Mouse (Mus musculus): ENCODE measurements around the gene D630003M21Rik.

DNA sequence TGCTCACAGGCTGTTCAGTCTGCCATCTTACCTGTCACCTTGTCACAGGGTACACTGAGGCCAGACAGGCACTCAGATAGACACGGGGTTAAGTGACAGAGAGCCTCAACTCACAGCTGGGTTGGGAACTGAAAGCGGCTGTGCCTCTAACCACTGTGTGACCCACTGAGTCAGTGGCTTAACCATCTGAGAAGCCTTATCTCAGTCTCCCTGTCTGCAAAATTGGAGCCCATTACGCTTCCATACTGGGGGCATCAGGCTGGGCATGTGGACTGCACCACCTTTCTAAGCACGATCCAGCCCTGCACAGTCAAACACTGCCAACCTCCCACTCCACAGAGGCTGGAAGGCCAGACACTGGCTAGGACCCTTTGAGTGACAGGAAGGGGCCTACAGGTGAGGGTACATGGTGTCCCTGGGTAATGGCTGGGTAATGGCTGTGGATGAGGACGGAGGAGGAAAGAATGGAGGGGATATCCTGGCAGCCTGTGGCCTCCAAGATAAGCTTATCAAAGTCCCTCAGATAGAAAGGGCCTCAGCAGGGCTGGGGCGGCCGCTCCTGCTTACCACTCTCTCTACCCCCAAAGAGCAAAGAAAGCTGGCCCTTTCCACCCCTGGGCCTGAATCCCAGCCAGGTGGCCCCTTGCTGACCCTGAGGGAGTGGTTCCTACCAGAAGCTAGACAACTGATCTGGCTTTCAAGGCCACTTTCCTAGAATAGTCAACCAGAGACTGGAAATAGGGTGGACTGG is 87.2 kb downstream of the D630003M21Rik start:
- TF ChIP-seq POLR2A (IDR thresholded peaks at IDR 0.05; ENCODE audit: borderline replicate concordance, control insufficient read depth, low read depth, low read length) (no peak), CTCF (IDR thresholded peaks at IDR 0.05; ENCODE audit: control insufficient read depth, insufficient read depth, low read length) (no peak)

Measured in bone marrow, adult 2 months (tissue).